Mouse (Mus musculus) hindbrain, embryonic 13.5 days (tissue): ENCODE results near the gene Slc22a14. TPM values are rescaled to one million over a fixed set of nuclear protein-coding genes. Genes with fewer than 3 reads are reported as not detected.
A peak's percentile ranks its signal among the peaks of the same experiment; 100 is the strongest.

Experiments used
- ATAC-seq: fragments of 200-750 bp; cut with Nextera tagmentation; 2 replicates; pipeline ENCODE4 v1.8.0; 2017; ENCODE audit warnings: moderate TSS enrichment; ENCODE audit not compliant: low FRiP score
- H3K27ac ChIP-seq: fragments of 300-500 bp; sonication (generic); 2 replicates; pipeline ENCODE4 v1.5.1; 2015; ENCODE audit warnings: inconsistent platforms, mild to moderate bottlenecking, moderate library complexity
- H3K27me3 ChIP-seq: fragments of 300-500 bp; sonication (generic); 2 replicates; pipeline ENCODE4 v1.6.1; 2015; ENCODE audit warnings: mild to moderate bottlenecking, inconsistent platforms
- H3K36me3 ChIP-seq: fragments of 300-500 bp; sonication (generic); 2 replicates; pipeline ENCODE4 v1.6.1; 2015; ENCODE audit warnings: mild to moderate bottlenecking, inconsistent platforms
- H3K4me1 ChIP-seq: fragments of 300-500 bp; sonication (generic); replicated peaks from 2 replicates; pipeline ENCODE4 v1.6.1; 2015; ENCODE audit warnings: inconsistent platforms
- H3K4me2 ChIP-seq: fragments of 300-500 bp; sonication (generic); 2 replicates; pipeline ENCODE4 v1.6.1; 2015; ENCODE audit warnings: inconsistent platforms, mild to moderate bottlenecking, moderate library complexity
- H3K4me3 ChIP-seq: fragments of 300-500 bp; sonication (generic); 2 replicates; pipeline ENCODE4 v1.5.1; 2015; ENCODE audit warnings: mild to moderate bottlenecking, inconsistent platforms
- H3K9ac ChIP-seq: fragments of 300-500 bp; sonication (generic); 2 replicates; pipeline ENCODE4 v1.6.1; 2015; ENCODE audit warnings: mild to moderate bottlenecking, inconsistent platforms
- H3K9me3 ChIP-seq: fragments of 300-500 bp; sonication (generic); 2 replicates; pipeline ENCODE4 v1.6.1; 2016; ENCODE audit warnings: inconsistent platforms
- WGBS: fragments of 180-500 bp; shearing (Covaris S2); methylation state at CpG from one replicate; pipeline ENCODE4 v1.1.7; 2015; 5-methylcytosine and 5-hydroxymethylcytosine counted together
- polyA plus RNA-seq: library from polyadenylated mRNA; unstranded; fragments of >200 nt; fragmentation: Nextera tagmentation; extraction: Ambion mirVana; gene quantifications from 2 replicates; pipeline ENCODE4 v1.2.1, GENCODE M21; 2015

The Slc22a14 gene
- polyA plus RNA-seq, 1 experiment from 2014 or later = not detected

DNA sequence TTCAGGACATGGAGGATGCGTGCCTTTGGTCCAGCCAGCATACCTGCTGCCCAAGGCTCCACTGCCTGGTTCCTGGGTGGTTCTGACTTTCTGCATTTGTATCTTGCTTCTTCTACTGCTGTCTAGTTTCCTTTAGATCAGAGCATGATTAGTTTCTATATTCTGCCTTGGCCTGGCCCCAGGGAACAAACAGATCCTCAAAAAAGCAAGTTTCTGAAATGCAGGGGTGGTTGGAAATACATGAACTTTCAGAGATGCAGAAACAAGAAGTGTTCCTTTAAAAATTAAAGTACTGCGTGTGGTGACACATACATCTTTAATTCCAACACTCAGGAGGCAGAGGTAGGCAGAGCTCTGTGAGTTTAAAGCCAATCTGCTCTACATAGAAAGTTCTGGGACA, 30.5 kb downstream of the Slc22a14 start:
- Histone ChIP-seq H3K27ac (no peak overlapping the region), H3K27me3 (peaks cover 28% of the 10 kb centered on the region), H3K9ac (no peak overlapping the region), H3K9me3 (no peaks in the 10 kb centered on the region), H3K36me3 (no peaks in the 10 kb centered on the region), H3K4me1 (peaks cover 9% of the 10 kb centered on the region), H3K4me3 (no peak overlapping the region), H3K4me2 (no peak overlapping the region)
- ATAC-seq = no peak
- WGBS = 85% methylated on average over 2 of the region's 2 CpGs

GRCm38 (mm10) chr9:119334324-119334723, 31.0 kb downstream of the Slc22a14 start:
- Histone ChIP-seq H3K9ac (no peak overlapping the region), H3K27me3 (peaks cover 23% of the 10 kb centered on the region), H3K36me3 (no peaks in the 10 kb centered on the region), H3K4me2 (no peak overlapping the region), H3K9me3 (no peaks in the 10 kb centered on the region), H3K4me3 (no peak overlapping the region), H3K4me1 (peaks cover 4% of the 10 kb centered on the region), H3K27ac (no peak overlapping the region)
- 76% methylated on average over 10 of the region's 10 CpGs for WGBS
- ATAC-seq = no peak

DNA sequence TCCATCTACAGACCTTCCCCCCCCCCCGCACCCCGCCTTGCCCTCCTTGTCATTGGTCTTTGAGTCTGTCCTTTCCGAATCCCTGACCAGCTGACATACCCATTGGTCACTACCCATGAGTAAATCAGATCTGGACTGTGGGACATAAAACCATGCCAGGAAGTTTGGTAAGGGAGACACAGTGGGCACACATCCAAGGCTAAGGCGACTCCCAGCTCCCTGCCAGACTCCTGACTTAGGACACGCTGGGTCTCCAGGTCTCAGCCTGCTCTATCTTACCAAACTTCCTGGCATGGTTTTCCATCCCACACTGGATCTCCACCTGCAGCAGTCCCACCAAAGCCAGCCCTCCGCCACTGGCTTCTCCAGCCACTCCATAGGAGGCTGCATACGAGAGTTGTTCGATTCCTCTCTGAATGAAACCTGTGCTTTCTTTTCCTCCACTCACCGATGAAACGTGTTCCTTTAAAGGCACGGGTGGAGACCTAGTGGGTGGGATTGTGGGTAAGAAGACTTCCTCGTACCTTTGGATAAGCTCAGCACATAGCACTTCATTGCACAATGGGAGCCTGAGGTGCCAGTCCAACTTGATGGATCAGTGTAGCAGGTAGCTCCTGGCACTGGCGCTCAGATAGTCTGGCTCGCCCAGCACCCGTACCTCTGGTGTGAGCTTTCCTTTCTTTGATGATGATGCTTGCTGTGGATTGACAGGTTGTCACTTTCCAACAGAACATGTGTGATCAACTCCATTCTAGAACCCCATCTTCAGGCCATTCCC, 35.0 kb downstream of the Slc22a14 start:
- no peak for ATAC-seq

DNA sequence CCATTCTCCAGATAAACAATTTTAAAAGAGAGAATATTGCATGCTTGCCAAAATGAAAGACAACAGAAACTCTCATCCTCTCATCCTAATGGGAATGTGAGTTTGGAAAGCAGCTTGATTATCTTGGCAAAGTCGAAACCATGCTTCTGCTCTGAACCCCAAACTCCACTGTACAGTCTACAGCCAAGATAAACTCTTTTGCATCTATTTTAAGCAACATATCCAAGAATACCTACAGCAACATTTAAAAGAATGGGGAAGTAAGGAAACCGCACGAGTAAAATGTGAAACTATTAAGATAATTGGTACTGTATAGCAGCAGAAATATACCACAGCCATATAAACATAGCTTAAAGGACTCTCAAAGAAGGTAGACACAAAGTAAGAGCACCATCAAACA, 36.9 kb downstream of the Slc22a14 start:
- Histone ChIP-seq H3K4me1 (no peaks in the 10 kb centered on the region; the same call in 1 of the 2 replicates), H3K27ac (no peak overlapping the region), H3K4me3 (no peak overlapping the region), H3K27me3 (0 out of 2 replicates have a peak, but pooled peaks cover 3% of the 10 kb centered on the region), H3K9ac (no peak overlapping the region), H3K4me2 (no peak overlapping the region), H3K9me3 (no peaks in the 10 kb centered on the region), H3K36me3 (no peaks in the 10 kb centered on the region)
- no peak for ATAC-seq
- 93% methylated on average over 3 of the region's 3 CpGs for WGBS

More for the DNA sequence above, 35.0 kb downstream of the Slc22a14 start:
- Histone ChIP-seq H3K27ac (no peak overlapping the region), H3K4me1 (no peaks in the 10 kb centered on the region), H3K9me3 (no peaks in the 10 kb centered on the region), H3K4me2 (no peak overlapping the region), H3K27me3 (0 out of 2 replicates have a peak, but pooled peaks cover 3% of the 10 kb centered on the region), H3K4me3 (no peak overlapping the region), H3K9ac (no peak overlapping the region), H3K36me3 (no peaks in the 10 kb centered on the region)
- 93% methylated on average over 15 of the region's 15 CpGs for WGBS

DNA sequence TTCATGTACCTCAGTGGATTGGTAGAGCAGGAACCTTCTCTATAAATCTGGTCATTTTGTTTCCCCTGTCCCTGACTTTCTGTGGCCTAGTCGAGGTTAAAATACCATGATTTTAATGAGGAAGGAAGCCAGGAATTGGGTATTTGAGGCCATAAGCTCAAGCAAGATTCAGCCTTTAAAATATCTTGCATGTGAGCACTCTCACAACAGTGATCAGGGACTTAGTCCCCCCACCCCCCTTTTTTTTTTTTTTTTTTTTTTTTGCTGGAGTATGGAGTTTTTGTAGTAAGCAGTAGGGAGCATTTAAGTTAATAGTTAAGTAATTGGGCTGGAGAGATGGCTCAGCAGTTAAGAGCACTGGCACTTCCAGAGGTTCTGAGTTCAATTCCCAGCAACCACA, 41.2 kb downstream of the Slc22a14 start:
- Histone ChIP-seq H3K36me3 (no peaks in the 10 kb centered on the region), H3K4me2 (no peak overlapping the region), H3K9me3 (no peaks in the 10 kb centered on the region), H3K27me3 (0 out of 2 replicates have a peak, but pooled peaks cover 2% of the 10 kb centered on the region), H3K4me1 (peaks cover 27% of the 10 kb centered on the region), H3K4me3 (no peak overlapping the region), H3K27ac (no peak overlapping the region), H3K9ac (no peak overlapping the region)
- no peak for ATAC-seq
- 78% methylated on average over 1 of the region's 1 CpGs for WGBS

- Histone ChIP-seq H3K27me3 (no peaks in the 10 kb centered on the region), H3K4me3 (peak overlapping the region; percentile 96), H3K4me1 (peaks cover 27% of the 10 kb centered on the region), H3K27ac (peak overlapping the region; percentile 93), H3K9ac (peak overlapping the region; percentile 93), H3K36me3 (no peaks in the 10 kb centered on the region), H3K9me3 (no peaks in the 10 kb centered on the region), H3K4me2 (peak overlapping the region; percentile 99)
- WGBS = 5% methylated on average over 9 of the region's 9 CpGs
- peak; percentile 6; the same call in 1 of the 2 replicates for ATAC-seq
Measured at GRCm38 (mm10) chr9:119323260-119323645, 42.1 kb downstream of the Slc22a14 start.

GRCm38 (mm10) chr9:119322289-119323259, 42.8 kb downstream of the Slc22a14 start, which contains the start of gene Oxsr1:
Gene Oxsr1 (minus strand): TSS chr9:119322427.
- H3K27me3 ChIP-seq = no peaks in the 10 kb centered on the region
- H3K36me3 ChIP-seq = no peaks in the 10 kb centered on the region
- peak; percentile 98 for ATAC-seq
- no peaks in the 10 kb centered on the region for H3K9me3 ChIP-seq
- H3K4me2 ChIP-seq = peak within 1 kb of the TSS; percentile 99
- WGBS = under 1% methylated on average over 76 of the region's 76 CpGs
- H3K9ac ChIP-seq = peak within 1 kb of the TSS; percentile 93
- peaks cover 27% of the 10 kb centered on the region for H3K4me1 ChIP-seq
- peak within 1 kb of the TSS; percentile 93 for H3K27ac ChIP-seq
- H3K4me3 ChIP-seq = peak within 1 kb of the TSS; percentile 96

DNA sequence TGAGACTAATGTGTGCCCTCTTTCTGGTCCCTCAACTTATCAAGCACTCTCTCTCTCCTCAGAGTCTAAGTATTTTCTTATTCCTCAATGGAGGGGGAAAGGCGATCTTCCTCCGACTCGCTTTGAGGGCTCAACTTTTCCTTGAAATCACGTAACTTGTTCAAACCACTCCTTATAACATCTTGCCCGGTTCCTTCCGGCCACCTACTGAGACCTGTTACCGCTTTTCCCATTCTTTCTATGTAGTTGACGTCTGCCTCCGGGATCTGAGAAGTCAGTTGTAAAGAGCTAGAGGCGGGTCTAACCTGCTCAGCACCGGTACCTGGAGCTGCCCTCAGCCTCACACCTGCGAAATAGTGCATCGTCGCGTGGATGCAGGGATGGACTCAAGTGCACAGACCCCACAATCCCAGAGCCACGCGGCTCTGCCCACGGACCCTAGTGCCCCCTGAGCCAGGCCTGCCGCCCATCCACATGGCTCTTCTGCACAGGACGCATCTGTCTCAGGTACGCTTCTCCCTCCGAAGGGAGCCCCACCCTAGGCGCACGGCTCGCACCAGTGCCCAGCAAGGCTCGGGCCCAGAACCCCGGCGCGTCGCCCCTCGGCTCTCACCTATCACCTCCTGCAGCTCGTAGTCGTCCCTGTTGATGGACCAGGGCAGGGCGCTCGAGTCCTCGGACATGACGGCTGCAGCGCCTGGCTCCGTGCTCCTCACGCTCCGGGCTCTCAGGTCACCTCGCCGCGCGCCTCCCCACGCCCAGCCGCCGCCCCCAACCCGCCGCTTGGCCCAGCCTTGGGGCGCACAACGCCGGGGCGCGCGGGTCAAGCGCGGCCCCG, 43.7 kb downstream of the Slc22a14 start:
- WGBS = under 1% methylated on average over 59 of the region's 59 CpGs
- no peaks in the 10 kb centered on the region for H3K9me3 ChIP-seq
- H3K27ac ChIP-seq = peak overlapping the region; percentile 93
- H3K27me3 ChIP-seq = no peaks in the 10 kb centered on the region
- no peaks in the 10 kb centered on the region for H3K36me3 ChIP-seq
- H3K4me2 ChIP-seq = peak overlapping the region; percentile 99
- H3K9ac ChIP-seq = peak overlapping the region; percentile 93
- peaks cover 27% of the 10 kb centered on the region for H3K4me1 ChIP-seq
- peak overlapping the region; percentile 96 for H3K4me3 ChIP-seq
- ATAC-seq = peak; percentile 29

DNA sequence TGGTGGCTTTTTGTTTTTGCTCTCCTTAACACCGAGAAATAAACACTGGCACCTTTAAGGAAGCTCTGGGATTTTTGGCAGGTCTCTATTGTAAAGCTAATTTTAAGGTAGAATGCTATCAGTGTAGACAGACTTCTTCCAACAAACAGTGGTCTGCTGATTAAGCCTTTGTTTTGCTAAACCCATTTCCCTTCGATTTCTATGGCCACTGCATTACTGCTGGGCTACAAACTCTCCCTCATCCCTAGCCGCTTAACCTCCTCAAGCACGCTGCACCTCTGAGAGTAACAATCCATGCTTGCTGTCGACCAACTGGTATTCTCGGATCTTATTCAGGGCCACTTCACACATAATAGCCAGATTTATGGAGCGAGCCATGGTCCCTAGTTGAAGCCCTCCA, 44.4 kb downstream of the Slc22a14 start:
- Histone ChIP-seq H3K27me3 (no peaks in the 10 kb centered on the region), H3K4me3 (peak overlapping the region; percentile 96), H3K4me2 (peak overlapping the region; percentile 99), H3K4me1 (peaks cover 27% of the 10 kb centered on the region), H3K9ac (peak overlapping the region; percentile 93), H3K36me3 (no peaks in the 10 kb centered on the region), H3K9me3 (no peaks in the 10 kb centered on the region), H3K27ac (no peak overlapping the region)
- WGBS = 16% methylated on average over 7 of the region's 7 CpGs
- ATAC-seq = no peak

- Histone ChIP-seq H3K27me3 (no peaks in the 10 kb centered on the region), H3K4me1 (peaks cover 27% of the 10 kb centered on the region), H3K4me2 (peak overlapping the region; percentile 99), H3K9me3 (no peaks in the 10 kb centered on the region), H3K9ac (no peak overlapping the region), H3K4me3 (peak overlapping the region; percentile 96), H3K36me3 (no peaks in the 10 kb centered on the region), H3K27ac (no peak overlapping the region)
- WGBS = 87% methylated on average over 7 of the region's 7 CpGs
- no peak for ATAC-seq
Measured at GRCm38 (mm10) chr9:119320446-119320845, 44.9 kb downstream of the Slc22a14 start.

DNA sequence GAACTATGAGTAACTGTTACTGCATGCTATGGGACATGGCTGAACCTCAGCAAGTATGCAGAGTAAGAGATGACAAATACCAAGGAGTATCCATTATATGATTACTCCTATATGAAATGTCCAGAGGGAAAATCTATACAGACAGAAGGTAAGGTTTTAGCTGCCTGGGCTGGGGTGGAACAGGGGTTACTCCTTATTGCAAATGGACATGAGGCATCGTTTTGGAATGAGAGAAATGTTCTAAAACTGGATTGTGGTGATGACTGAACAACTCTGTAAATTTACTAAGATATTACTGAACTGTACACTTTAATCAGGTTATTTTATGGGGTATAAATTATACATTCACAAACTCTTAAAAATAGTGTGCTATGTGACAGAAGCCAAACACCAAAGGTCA, 46.5 kb downstream of the Slc22a14 start:
- H3K9ac ChIP-seq = no peak overlapping the region
- no peak for ATAC-seq
- no peaks in the 10 kb centered on the region for H3K9me3 ChIP-seq
- H3K4me3 ChIP-seq = no peak overlapping the region
- H3K4me2 ChIP-seq = no peak overlapping the region
- WGBS = 96% methylated on average over 1 of the region's 1 CpGs
- H3K27ac ChIP-seq = no peak overlapping the region
- H3K27me3 ChIP-seq = no peaks in the 10 kb centered on the region
- no peaks in the 10 kb centered on the region for H3K36me3 ChIP-seq
- peaks cover 27% of the 10 kb centered on the region for H3K4me1 ChIP-seq
